Mouse (Mus musculus) testis, adult 2 months (tissue): ENCODE measurements at regions not wholly inside any gene's neighbourhood (a gene's known extent, or its start where the extent isn't known, plus 50 kb on each side); places are given as distances from the start of the nearest gene placed in this dataset.

Experiments
- CTCF ChIP-seq: fragments of 200-500 bp; IDR thresholded peaks from 2 replicates; pipeline ENCODE4 v1.5.1; 2012; ENCODE audit warnings: low read depth, mild to moderate bottlenecking, inconsistent platforms, low read length, moderate library complexity; ENCODE audit not compliant: control insufficient read depth, insufficient read depth, insufficient replicate concordance
- POLR2A ChIP-seq: fragments of 200-500 bp; IDR thresholded peaks from 2 replicates; pipeline ENCODE4 v1.6.1; 2012; ENCODE audit warnings: low read depth, mild to moderate bottlenecking, inconsistent platforms, low read length, moderate library complexity; ENCODE audit not compliant: control insufficient read depth

GRCm38 (mm10) chr1:89268806-89269205 lies 185.8 kb upstream of the Agap1 start:
- TF ChIP-seq CTCF (no peak), POLR2A (no peak)
